Mouse (Mus musculus): Measurements from ENCODE around the gene Noxo1. TPM values are rescaled to one million over a fixed set of nuclear protein-coding genes. Genes with fewer than 3 reads are reported as not detected.
"Not testable (repeated sequence)": the region's sequence is repeated elsewhere in the genome, so short reads cannot be mapped to it uniquely, and the experiment has no call there.

The Noxo1 gene
- 1.1 TPM in 1 of 2 replicates, not detected in the other for polyA plus RNA-seq (2012; ENCODE audit: insufficient read depth, insufficient read length, missing spikeins)

DNA sequence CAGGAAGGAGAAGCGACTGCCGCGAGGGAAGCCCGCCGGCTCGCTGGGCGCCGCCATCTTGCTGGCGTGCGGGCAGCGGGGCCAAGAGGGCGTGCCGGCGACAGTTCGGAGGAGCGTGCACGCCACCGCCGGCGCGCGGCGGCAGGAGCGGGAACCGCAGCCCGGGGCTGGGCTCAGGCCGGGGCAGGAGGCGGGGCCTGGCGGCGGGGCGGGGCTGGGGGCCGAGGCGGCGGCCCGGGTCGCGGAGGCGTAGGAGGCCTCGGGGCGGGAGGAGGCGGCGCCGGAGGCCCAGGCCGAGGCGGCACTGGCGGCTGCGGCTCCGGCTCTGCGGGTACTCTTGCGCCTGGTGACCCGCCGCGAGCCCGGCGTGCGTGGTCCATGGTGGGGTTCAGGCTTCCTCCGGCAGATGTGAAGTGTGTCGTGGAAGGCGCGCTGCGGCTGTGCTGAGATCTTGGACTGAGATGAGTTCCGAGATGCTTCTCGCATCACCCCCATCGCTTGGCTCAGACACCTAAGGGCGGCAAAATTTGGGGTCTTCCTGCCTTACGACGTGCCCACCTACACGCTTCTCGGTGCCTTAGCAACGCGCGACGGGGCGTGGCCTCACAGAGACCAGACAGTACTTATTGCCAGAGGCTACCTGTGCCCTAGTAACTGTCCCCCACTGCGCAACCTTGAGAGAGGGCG, at the start of gene Noxo1, which contains the start of gene Gfer:
Noxo1 (plus strand) TSS at position 224 of the 687 bp plus-strand sequence.
Gfer (minus strand) TSS at position 146 of the 687 bp plus-strand sequence.
- Histone ChIP-seq H3K4me3 (ENCODE audit: insufficient read depth, low read depth, low read length) (peak within 1 kb of the TSS; percentile 92), H3K4me1 (ENCODE audit: control insufficient read depth, insufficient read depth, insufficient read length, low read length) (peaks cover 3% of the 10 kb centered on the region; the same call in 1 of the 2 replicates), H3K27ac (replicated peaks; ENCODE audit: low read depth, low read length) (peak within 1 kb of the TSS; percentile 43)

DNA sequence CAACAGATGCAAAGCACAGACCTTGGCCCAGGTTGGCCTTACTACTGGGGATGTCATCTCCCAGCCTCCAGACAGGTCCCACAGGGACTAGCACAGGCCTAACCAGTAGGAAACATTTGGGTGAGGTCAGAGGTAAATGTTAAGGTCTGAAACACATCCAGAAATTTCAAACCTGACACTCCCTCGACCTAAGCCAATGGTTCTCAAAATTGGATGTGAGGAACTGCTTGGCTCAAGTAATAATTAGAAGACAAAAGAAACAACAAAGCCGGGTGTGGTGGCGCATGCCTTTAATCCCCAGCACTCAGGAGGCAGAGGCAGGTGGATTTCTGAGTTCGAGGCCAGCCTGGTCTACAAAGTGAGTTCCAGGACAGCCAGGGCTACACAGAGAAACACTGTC, 49.7 kb upstream of the Noxo1 start:
- Histone ChIP-seq H3K27ac (replicated peaks; ENCODE audit: low read depth, low read length) (peak overlapping the region; percentile 99), H3K4me1 (ENCODE audit: control insufficient read depth, insufficient read depth, insufficient read length, low read length) (peaks cover 2% of the 10 kb centered on the region), H3K4me3 (ENCODE audit: insufficient read depth, low read depth, low read length) (peak overlapping the region; percentile 87)

DNA sequence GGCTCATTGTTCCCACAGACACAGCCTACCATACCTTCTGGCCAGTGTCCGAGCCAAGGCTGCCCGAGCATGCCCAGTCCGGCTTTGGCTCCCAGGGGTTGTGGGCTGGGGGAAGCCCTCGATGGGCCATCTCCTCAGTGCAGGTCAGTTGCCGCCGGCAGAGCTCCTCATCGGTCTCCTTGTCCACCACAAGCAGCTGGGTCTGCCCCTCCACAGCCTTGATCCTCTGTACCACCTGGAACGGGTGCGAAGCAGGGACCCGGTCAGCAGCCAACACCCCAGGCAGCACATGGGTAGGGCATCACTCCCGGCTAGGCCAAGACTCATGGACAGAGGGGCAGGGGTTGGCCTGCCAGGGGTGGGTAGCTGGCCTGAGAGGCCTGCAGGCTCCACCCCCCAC, 48.5 kb upstream of the Noxo1 start:
- H3K4me3 ChIP-seq (ENCODE audit: insufficient read depth, low read depth, low read length), result peak overlapping the region; percentile 87
- H3K4me1 ChIP-seq (ENCODE audit: control insufficient read depth, insufficient read depth, insufficient read length, low read length), result peaks cover 5% of the 10 kb centered on the region
- H3K27ac ChIP-seq (replicated peaks; ENCODE audit: low read depth, low read length), result peak overlapping the region; percentile 99

DNA sequence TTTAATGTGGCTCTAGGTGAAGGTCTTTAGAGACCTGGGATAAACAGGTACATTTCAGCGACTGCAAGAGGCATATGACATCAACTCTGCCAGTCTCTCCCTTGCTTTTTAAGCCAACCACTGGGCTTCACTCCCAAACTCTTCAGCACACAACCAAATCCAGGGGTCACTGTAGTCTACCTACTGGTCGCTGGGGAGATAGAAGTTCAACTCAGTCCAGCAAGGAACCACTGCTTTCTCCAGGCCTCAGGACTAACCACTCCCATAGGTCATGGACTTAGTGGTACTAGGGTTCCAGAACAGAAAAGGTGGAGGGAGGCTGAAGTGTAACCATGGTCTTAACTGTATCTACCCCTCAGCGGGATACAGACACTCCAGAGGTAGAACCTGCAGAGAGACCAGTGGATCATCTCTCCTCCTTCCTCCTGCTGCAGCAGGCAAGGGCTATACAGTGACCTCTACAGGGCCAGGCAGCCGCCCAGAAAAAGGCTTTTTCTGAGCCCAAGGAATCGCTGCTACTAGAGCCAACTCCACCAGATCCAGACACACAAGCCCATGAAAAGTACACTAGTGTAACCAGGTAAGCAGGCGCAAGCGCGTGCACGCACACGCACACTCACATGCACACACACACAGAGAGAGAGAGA, 47.2 kb upstream of the Noxo1 start:
- H3K4me3 ChIP-seq (ENCODE audit: insufficient read depth, low read depth, low read length), result peak overlapping the region; percentile 87
- peak overlapping the region; percentile 66 for H3K27ac ChIP-seq (replicated peaks; ENCODE audit: low read depth, low read length)
- H3K4me1 ChIP-seq (ENCODE audit: control insufficient read depth, insufficient read depth, insufficient read length, low read length), result peaks cover 5% of the 10 kb centered on the region

DNA sequence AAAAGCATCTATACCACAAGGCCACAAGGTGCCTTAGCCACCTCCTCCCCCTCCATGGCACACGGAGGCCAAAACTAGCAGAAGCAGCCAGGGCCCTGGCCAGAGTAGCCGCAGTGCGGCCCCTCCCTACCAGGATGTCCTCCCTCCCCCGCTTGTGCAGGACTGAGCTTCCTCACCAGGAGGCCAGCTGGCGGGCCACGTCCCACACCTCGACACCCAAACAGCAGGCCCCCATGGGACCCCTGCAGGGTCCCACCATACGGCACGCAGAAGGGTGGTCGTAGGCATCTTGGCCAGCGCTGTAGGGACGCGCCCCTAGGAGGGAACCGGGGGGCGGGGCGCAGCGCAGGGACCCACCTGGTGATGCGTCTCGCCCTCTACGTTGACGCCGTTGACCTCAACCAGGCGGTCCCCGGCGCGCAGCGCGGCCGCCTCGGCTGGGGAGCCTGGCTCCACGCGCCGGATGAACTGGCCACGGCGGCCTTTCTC, 46.4 kb upstream of the Noxo1 start:
- peaks cover 5% of the 10 kb centered on the region for H3K4me1 ChIP-seq (ENCODE audit: control insufficient read depth, insufficient read depth, insufficient read length, low read length)
- peak overlapping the region; percentile 87 for H3K4me3 ChIP-seq (ENCODE audit: insufficient read depth, low read depth, low read length)
- peak overlapping the region; percentile 81 for H3K27ac ChIP-seq (replicated peaks; ENCODE audit: low read depth, low read length)

DNA sequence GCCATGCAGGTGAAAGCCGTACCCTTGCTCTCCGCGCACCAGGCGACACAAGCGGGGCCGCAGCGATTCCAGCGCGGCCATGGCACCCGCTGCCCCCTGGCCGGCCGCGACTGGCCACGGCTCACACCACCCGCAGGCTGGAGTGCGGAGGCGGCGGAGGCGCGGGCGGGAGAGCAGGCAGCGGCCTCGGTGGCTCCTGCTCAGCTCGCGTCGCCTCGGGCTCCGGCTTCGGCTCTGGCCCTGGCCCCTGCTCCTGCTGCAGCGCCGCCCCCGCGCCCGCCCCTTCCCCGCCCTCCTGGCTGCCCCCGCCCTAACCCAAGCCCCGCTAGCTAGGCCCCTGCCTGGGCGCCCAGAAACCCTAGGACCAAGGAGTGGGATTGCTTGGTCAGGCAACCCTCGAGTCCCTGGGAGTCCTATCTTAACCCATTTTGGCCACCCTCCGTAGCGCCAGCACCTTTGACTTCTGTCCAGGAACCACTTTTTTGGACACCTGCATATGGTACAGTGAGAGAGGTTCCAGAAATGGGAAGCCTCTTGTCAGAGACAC, 45.9 kb upstream of the Noxo1 start, which contains the start of gene Slc9a3r2:
Slc9a3r2 (minus strand) TSS at position 258 of the 547 bp plus-strand sequence.
- Histone ChIP-seq H3K4me1 (ENCODE audit: control insufficient read depth, insufficient read depth, insufficient read length, low read length) (peaks cover 5% of the 10 kb centered on the region), H3K4me3 (ENCODE audit: insufficient read depth, low read depth, low read length) (peak within 1 kb of the TSS; percentile 87), H3K27ac (replicated peaks; ENCODE audit: low read depth, low read length) (peak within 1 kb of the TSS; percentile 88)

DNA sequence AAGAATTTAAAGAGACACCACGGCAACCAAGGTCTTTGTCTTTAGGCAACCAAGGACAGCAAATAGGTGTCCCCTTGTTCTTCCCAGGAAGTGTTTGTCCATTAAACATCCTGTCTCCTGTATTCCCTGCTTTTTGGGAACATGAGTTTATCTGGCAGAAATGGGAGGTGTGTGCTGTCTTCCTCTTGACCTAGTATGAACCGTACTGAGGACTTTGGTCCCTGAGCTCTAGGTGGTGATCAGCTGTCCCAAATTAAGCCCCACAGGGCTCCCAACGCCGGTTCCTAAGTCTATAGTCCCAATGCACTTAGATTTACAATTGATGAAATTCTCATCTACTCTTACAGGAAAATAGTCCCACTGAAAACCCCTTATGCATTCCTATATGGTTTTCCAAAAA, 45.3 kb upstream of the Noxo1 start:
- Histone ChIP-seq H3K4me3 (ENCODE audit: insufficient read depth, low read depth, low read length) (peak overlapping the region; percentile 56), H3K27ac (replicated peaks; ENCODE audit: low read depth, low read length) (peak overlapping the region; percentile 88), H3K4me1 (ENCODE audit: control insufficient read depth, insufficient read depth, insufficient read length, low read length) (peaks cover 5% of the 10 kb centered on the region; the same call in 1 of the 2 replicates)

DNA sequence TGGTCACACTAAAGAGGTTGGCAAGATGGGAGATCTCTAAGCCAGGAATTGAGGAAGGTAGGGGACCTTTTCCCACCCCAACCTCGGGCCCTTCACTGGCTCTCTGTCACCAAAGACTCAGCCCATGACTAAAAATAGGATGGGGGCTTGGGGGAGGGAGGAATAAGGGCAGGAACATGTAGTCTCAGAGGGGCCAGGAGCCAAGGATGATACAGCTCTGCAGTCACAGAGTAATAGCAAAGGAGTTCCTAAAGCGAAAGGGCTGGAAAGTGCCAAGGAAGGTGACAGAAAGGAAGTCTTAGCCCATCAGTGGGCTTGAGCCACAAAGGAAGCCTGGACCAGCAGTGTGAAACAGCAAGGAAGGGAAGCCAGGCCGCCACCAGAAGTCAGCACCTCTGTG, 44.2 kb upstream of the Noxo1 start:
- H3K4me1 ChIP-seq (ENCODE audit: control insufficient read depth, insufficient read depth, insufficient read length, low read length), result peaks cover 5% of the 10 kb centered on the region; the same call in 1 of the 2 replicates
- H3K27ac ChIP-seq (replicated peaks; ENCODE audit: low read depth, low read length), result 0 out of 2 replicates have a peak overlapping the region, but pooled peaks have one; percentile 88
- no peak overlapping the region for H3K4me3 ChIP-seq (ENCODE audit: insufficient read depth, low read depth, low read length)

DNA sequence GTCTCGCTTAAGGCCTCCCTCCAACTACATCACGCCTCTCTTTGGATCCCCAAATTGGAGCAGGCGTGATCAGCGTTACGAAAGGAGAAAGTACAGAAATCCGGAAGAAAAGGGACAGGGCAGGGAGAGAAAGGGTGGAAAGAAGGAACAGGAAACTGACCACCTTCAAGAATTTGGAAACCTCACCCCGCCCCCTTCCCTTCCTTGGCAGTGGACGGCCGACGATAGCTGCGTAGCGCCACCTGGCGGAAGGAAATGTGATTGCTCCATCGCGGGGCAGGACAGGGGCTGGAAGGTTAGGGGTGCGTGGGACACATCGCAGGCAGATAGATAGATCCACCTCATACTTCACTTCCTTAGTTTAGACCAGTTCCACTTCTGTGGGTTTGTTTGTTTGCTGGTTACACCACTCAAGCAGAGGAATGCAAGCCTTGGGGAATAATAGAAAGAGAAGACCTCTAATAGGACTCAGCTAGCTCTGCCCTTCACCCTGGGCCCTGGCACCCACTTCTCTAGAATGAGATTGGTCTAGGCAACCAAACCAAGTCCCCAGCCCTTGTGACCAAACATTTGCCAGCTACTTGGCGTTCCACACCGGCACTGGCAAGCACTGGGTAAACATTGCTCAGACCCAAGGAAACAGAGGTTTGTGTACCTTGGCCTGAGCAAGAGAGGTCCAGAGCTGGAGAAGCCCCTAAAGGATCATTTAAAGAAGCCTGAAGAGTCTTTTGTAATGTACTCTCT, 41.9 kb upstream of the Noxo1 start:
- 0 out of 2 replicates have a peak overlapping the region, but pooled peaks have one; percentile 45 for H3K27ac ChIP-seq (replicated peaks; ENCODE audit: low read depth, low read length)
- peak overlapping the region; percentile 48 for H3K4me3 ChIP-seq (ENCODE audit: insufficient read depth, low read depth, low read length)
- H3K4me1 ChIP-seq (ENCODE audit: control insufficient read depth, insufficient read depth, insufficient read length, low read length), result peaks cover 5% of the 10 kb centered on the region; the same call in 1 of the 2 replicates

DNA sequence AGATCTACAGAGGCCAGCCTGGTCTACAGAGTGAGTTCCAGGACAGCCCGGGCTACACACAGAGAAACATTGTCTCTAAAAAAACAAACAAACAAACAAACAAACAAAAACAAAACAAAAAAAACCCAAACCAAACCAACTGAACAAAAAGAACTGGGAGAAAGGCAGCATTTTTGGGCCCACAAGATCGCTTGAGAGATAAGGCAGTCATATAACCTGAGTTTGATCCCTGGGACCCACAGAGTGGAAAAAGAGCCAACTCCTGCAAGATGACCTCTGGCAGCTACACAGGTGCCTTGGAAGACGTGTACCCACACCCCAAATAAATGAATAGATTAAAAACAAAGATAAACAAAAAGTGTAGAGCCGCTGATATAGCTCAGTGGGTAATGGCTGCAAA, 41.1 kb upstream of the Noxo1 start:
- peaks cover 5% of the 10 kb centered on the region; the same call in 1 of the 2 replicates for H3K4me1 ChIP-seq (ENCODE audit: control insufficient read depth, insufficient read depth, insufficient read length, low read length)

DNA sequence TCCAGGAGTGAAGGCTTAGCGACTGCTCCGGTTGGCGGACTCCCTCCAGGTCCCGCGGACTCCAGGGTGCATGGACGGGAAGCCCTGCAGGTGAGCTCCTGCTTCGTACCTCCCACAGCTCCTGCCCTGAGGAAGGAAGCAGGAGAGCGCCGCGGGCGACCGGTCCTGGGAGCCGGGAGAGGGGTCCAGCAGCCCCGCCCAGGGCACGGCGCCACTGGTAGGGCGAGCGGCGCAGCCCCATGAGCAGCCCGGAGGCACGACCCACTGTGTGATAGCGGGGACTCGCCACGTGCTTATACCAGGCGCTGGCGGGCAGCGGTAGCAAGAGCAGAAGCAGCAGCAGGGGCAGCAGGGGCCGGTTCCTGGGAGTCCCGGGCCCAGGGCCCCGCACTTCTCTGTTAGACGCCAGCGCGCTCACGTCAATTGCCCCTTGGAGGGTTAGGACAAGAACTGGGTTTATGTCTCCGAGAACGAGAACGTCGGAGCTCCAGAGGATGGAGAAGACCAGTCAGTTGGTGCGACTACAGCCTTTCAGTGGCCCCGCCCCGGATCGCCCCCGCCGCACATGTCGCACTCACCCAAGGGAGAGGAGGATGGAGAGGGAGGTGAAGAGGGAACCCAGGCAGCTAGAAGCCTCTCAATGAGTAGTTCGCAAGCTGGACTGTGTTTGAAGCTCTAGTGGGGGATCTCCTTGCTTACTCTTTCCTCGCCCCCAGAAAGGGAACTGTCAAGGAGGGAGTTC, 37.8 kb upstream of the Noxo1 start, which contains the start of gene Npw:
Npw (minus strand) TSS at position 441 of the 742 bp plus-strand sequence.
- H3K27ac ChIP-seq (replicated peaks; ENCODE audit: low read depth, low read length), result no peak within 1 kb of the TSS
- no peaks in the 10 kb centered on the region for H3K4me1 ChIP-seq (ENCODE audit: control insufficient read depth, insufficient read depth, insufficient read length, low read length)
- peak within 1 kb of the TSS; percentile 34; the same call in 1 of the 2 replicates for H3K4me3 ChIP-seq (ENCODE audit: insufficient read depth, low read depth, low read length)

More for the DNA sequence above, 41.1 kb upstream of the Noxo1 start:
- Histone ChIP-seq H3K27ac (replicated peaks; ENCODE audit: low read depth, low read length) (no peak overlapping the region), H3K4me3 (ENCODE audit: insufficient read depth, low read depth, low read length) (no peak overlapping the region)

DNA sequence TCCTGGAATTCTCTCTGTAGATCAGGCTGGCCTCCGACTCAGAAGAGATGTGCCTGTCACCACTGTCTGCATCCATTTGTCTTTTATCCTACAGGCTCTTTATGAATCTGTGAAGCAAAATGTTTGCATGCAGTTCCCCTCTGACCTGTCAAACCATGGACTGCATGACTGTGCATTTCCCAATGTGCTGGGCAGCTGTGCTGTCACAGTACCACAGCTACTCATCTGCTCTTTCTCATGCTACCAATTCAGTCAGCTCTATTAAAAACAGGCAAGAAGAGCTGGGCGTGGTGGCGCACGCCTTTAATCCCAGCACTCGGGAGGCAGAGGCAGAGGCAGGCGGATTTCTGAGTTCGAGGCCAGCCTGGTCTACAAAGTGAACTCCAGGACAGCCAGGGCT, 29.0 kb upstream of the Noxo1 start:
- not testable (repeated sequence) for H3K4me3 ChIP-seq (ENCODE audit: insufficient read depth, low read depth, low read length); H3K27ac ChIP-seq (replicated peaks; ENCODE audit: low read depth, low read length)
- H3K4me1 ChIP-seq (ENCODE audit: control insufficient read depth, insufficient read depth, insufficient read length, low read length), result peaks cover 10% of the 10 kb centered on the region

DNA sequence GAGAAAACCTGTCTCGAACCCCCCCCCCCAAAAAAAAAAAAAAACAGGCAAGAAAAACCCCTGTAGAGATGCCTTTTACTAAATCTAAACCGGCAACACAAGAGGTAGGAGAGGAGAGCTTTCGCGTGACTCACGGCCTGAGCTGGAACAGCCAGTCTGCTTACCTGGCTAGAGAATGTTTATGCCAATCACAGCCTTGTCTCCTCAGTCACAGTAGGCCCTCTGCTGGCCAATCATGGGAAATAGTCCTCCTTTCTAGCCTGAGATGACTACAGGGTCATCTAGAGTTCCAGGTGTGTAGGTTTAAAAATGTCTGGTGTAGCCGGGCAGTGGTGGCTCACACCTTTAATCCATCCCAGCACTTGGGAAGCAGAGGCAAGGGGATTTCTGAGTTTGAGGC, 28.6 kb upstream of the Noxo1 start:
- H3K27ac ChIP-seq (replicated peaks; ENCODE audit: low read depth, low read length), result no peak overlapping the region
- peaks cover 13% of the 10 kb centered on the region for H3K4me1 ChIP-seq (ENCODE audit: control insufficient read depth, insufficient read depth, insufficient read length, low read length)

DNA sequence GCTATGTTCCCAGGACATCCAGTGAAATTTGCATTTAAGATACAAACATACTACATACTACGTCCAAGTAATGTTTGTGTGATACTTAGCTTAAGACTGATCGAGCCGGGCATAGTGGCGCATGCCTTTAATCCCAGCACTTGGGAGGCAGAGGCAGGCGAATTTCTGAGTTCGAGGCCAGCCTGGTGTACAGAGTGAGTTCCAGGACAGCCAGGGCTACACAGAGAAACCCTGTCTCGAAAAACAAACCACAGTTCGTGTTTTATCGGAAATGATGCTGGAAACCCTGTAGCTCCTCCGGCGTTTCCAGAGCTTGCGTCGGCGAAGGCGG, 26.9 kb upstream of the Noxo1 start:
- Histone ChIP-seq H3K4me3 (ENCODE audit: insufficient read depth, low read depth, low read length) (peak overlapping the region; percentile 68), H3K4me1 (ENCODE audit: control insufficient read depth, insufficient read depth, insufficient read length, low read length) (peaks cover 13% of the 10 kb centered on the region), H3K27ac (replicated peaks; ENCODE audit: low read depth, low read length) (peak overlapping the region; percentile 73)

More for the DNA sequence above, 28.6 kb upstream of the Noxo1 start:
- H3K4me3 ChIP-seq (ENCODE audit: insufficient read depth, low read depth, low read length), result no peak overlapping the region

Measured in brown adipose tissue, adult 24 weeks (tissue).